Mouse (Mus musculus): ENCODE results near the gene Ube2e3.

The Ube2e3 gene

GRCm38 (mm10) chr2:78882743-78883433, 15.0 kb downstream of the Ube2e3 start:
- no peak for DNase-seq (ENCODE audit: low read depth, low spot score)

GRCm38 (mm10) chr2:78886446-78886845, 18.5 kb downstream of the Ube2e3 start:
- no peak for DNase-seq (ENCODE audit: low read depth, low spot score)

GRCm38 (mm10) chr2:78888190-78888589, 20.3 kb downstream of the Ube2e3 start:
- no peak for DNase-seq (ENCODE audit: low read depth, low spot score)

DNA sequence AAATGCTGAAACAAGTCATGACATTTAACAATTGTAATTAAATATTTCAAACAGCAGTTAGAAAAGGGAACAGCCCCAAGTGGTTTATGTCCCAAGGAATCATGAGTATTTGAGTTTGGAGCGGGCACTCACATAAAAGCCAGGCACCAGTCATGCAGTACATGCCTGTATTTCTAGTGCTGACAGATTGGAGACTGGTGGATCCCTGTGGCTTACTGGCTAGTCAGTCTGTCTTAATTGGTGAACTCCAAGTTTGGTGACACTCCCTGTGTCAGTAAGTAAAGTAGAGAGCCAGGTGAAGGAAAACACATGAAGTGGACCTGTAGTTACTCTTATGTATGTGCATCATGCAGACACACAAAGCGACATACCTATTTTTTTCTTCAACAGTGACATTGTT, 27.3 kb downstream of the Ube2e3 start:
- DNase-seq (ENCODE audit: low read depth, low spot score), result peak; percentile 40

DNA sequence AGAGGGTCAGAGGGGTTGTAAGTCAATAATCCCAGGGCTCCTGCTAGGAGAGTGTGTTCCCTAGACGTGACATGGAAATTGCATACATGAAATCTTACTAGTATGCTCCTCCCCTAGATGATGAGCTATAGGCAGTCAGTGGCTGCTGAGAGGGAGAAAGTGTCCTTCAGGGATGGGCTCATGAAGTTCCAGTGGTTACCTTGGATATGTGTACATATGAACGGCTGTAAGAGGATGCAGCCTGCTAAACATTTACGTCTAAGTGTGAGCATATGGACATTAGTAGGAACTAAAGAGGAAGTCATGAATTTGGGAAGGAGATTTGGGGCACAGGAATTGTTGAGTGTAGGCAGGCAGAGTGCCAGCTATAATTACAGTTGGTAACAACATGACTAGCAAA, 38.0 kb downstream of the Ube2e3 start:
- peak; percentile 47 for DNase-seq (ENCODE audit: low read depth, low spot score)

GRCm38 (mm10) chr2:78911516-78911915, 43.6 kb downstream of the Ube2e3 start:
- DNase-seq (ENCODE audit: low read depth, low spot score), result no peak

DNA sequence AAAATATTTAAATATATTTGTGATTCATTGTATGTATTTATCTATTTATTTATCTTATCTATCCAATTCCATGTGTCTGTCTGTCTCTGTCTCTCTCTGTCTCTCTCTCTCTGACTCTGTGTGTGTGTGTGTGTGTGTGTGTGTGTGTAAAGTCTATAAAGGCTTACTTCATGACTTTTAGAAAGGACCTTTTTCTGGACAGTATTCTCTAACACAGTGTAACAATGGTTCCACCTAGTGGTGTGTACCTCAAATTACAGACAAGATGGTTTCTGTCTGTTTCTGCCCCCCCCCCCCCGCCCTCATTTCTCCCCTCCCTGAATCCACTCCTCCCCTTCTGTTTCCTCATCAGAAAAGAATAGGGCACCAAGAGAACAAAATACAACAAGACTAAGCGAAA, 46.9 kb downstream of the Ube2e3 start:
- DNase-seq (ENCODE audit: low read depth, low spot score), result peak; percentile 24

GRCm38 (mm10) chr2:78922980-78923674, 55.2 kb downstream of the Ube2e3 start:
- no peak for DNase-seq (ENCODE audit: low read depth, low spot score)

DNA sequence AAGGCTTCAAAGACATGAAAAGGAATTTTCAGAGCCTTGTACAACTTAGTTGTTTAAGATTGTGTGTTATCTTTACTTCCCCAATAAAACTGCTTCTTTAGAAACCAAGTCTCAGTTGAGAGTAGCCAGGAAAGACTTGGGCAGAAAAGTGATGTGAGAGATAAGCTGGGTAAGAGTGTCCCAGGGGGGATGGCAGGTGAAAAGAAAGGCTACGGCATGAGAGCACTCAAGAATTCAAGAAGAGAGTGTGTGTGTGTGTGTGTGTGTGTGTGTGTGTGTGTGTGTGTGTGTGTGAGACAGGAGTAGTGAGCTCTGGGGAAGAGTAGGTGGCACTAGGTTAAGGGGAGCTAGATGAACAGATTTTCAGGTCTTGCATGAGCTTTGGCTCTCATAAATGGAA, 57.9 kb downstream of the Ube2e3 start:
- DNase-seq (ENCODE audit: low read depth, low spot score), result no peak

GRCm38 (mm10) chr2:78927625-78928024, 59.7 kb downstream of the Ube2e3 start:
- peak; percentile 89 for DNase-seq (ENCODE audit: low read depth, low spot score)

GRCm38 (mm10) chr2:78928080-78928479, 60.2 kb downstream of the Ube2e3 start:
- no peak for DNase-seq (ENCODE audit: low read depth, low spot score)

GRCm38 (mm10) chr2:78931358-78931757, 63.4 kb downstream of the Ube2e3 start:
- DNase-seq (ENCODE audit: low read depth, low spot score), result peak; percentile 58

DNA sequence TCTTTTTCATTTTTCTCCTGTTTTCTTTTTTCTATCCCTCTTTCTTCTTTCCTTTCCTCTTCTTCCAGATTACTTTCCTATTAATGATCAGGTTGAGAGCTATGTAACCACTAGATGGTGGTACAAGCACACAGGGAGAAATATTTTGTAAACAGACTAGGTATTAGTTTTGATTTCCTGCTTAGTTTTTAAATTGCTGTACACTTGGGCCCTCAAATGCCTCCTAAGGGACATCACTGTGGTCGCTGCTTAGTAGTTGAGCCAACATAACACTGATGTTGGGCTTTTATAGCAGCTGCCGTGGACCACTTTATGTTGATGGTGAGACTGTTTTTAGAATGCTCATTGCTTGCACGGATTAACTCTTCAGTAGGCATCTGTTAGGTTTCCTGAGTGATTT, 91.5 kb downstream of the Ube2e3 start:
- DNase-seq (ENCODE audit: low read depth, low spot score), result peak; percentile 47

GRCm38 (mm10) chr2:78960288-78960687, 92.4 kb downstream of the Ube2e3 start:
- peak; percentile 33 for DNase-seq (ENCODE audit: low read depth, low spot score)

GRCm38 (mm10) chr2:78961023-78961422, 93.1 kb downstream of the Ube2e3 start:
- DNase-seq (ENCODE audit: low read depth, low spot score), result no peak

- no peak for DNase-seq (ENCODE audit: low read depth, low spot score)
Measured at GRCm38 (mm10) chr2:78961580-78961979, 93.7 kb downstream of the Ube2e3 start.

DNA sequence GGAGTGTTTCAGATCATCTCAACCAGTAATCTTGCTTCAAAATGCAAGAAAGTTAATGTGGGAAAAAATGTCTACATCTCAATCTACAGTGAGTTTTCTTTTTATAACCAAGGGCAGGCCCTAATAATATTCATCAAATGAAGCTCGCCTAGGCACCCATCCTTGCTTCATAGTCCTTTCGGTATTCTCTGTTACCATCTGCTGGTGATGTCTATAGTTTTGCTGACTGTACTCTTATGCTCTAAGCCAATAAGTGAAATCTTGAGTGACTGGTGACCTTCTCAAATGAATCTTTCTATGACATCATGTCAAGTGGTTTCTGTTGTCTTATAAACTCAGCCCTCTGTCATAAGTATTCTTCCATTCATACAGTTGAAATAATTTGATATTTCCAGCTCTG, 97.1 kb downstream of the Ube2e3 start:
- no peak for DNase-seq (ENCODE audit: low read depth, low spot score)

- no peak for DNase-seq (ENCODE audit: low read depth, low spot score)
Measured at GRCm38 (mm10) chr2:78965396-78965795, 97.5 kb downstream of the Ube2e3 start.

- DNase-seq (ENCODE audit: low read depth, low spot score), result no peak
Measured at GRCm38 (mm10) chr2:78970088-78970487, 102.2 kb downstream of the Ube2e3 start.

Measured in brain, adult 2 months (tissue).